Comparison of ENCODE assay signal across 10 mouse cellular contexts in the genomic region with DNA sequence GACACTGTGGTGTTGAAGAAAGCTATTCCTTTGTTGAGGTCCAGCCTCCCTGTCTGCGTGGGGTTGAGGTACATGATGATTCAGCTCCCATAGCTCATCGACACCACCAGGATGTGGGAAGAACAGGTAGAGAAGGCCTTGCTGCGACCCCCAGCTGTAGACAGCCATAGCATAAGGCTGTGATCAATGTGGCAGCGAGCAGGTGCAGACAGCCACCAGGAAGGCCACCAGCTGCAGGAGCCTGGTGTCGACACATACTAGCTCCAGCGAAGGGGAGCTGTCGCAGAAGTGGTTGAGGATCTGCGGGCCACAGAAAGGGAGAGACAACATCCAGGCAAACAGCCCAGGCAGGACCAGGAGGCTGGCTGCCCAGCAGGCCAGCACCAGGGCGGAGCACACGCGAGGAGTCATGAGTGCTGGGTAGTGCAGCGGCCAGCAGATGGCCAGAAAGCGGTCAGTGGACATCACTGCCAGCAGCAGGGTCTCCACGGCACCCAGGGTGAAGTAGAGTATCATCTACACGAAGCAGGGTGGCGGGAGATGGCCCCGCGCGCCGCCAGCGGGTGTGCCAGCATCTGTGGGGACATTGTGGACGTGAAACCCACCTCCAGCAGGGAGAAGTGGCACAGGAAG. TPM values are rescaled to one million over a fixed set of nuclear protein-coding genes. Genes with fewer than 3 reads are reported as not detected.
DNase-seq lines count a peak whose midpoint lies in the region; ATAC-seq and TF ChIP-seq lines count a peak whose summit lies in the region.
"Had no signal": no experiment of that assay in that cellular context is flagged by ENCODE, and none has a peak within 500 bp of the region (broad histone marks: within the 10 kb centered on the region; RNA-seq: fewer than 3 reads in every experiment).

No protein-coding gene starts in this region.

- H3K27me3 ChIP-seq in ES-Bruce4 (ENCODE audit: control insufficient read depth, insufficient read depth, low read length, poor library complexity, severe bottlenecking) = no peaks in the 10 kb centered on the region
- no peaks in the 10 kb centered on the region for H3K27me3 ChIP-seq in hindbrain, embryonic 14.5 days (ENCODE audit: control insufficient read depth, insufficient read depth, low read length)
- H3K27me3 ChIP-seq in midbrain, embryonic 11.5 days (ENCODE audit: control insufficient read depth, insufficient read depth, low read length) = no peaks in the 10 kb centered on the region

- H3K27ac ChIP-seq in ES-Bruce4 (ENCODE audit: insufficient read depth, low read length) = no peak overlapping the region
- H3K27ac ChIP-seq in hindbrain, embryonic 14.5 days = no peak overlapping the region
- H3K27ac ChIP-seq in midbrain, embryonic 11.5 days (ENCODE audit: low read depth, low read length) = no peak overlapping the region

- no peaks in the 10 kb centered on the region for H3K9me3 ChIP-seq in ES-Bruce4 (replicated peaks; ENCODE audit: control insufficient read depth, insufficient read depth, low read length, poor library complexity, severe bottlenecking)
- H3K9me3 ChIP-seq in hindbrain, embryonic 14.5 days (ENCODE audit: control insufficient read depth, low read length) = no peaks in the 10 kb centered on the region
- H3K9me3 ChIP-seq in midbrain, embryonic 11.5 days (ENCODE audit: control insufficient read depth, low read length) = no peaks in the 10 kb centered on the region

- H3K4me2 ChIP-seq in hindbrain, embryonic 14.5 days (replicated peaks) = peak overlapping the region; percentile 28
- peak overlapping the region; percentile 30; the same call in 1 of the 2 replicates for H3K4me2 ChIP-seq in midbrain, embryonic 11.5 days

- no peak for TF ChIP-seq EP300 in ES-Bruce4 (IDR thresholded peaks at IDR 0.05; ENCODE audit: insufficient read depth, low read depth, low read length)

- DNase-seq in heart, adult 11 months = peak; percentile 81
- DNase-seq in heart, postnatal 14 days = no peak
- no peak for DNase-seq in hindbrain, embryonic 14.5 days (ENCODE audit: low spot score)
- DNase-seq in midbrain, embryonic 11.5 days (ENCODE audit: low spot score, missing footprints) = peak; percentile 81
- no peak for DNase-seq in right cerebral cortex, postnatal 36 days (ENCODE audit: low spot score in 2 of 2)
- DNase-seq in gastrocnemius, adult 8-10 months (ENCODE audit: low spot score in 2 of 2) = no peak
- DNase-seq in natural killer cell, adult 2 months (ENCODE audit: low spot score in 2 of 2) = no peak

- peak overlapping the region; percentile 7; the same call in 1 of the 2 replicates for H3K9ac ChIP-seq in ES-Bruce4 (ENCODE audit: low read depth, poor library complexity, severe bottlenecking)
- H3K9ac ChIP-seq in hindbrain, embryonic 14.5 days = no peak overlapping the region
- no peak overlapping the region for H3K9ac ChIP-seq in midbrain, embryonic 11.5 days (ENCODE audit: low read length)

- peak overlapping the region; percentile 44 for H3K4me3 ChIP-seq in ES-Bruce4 (ENCODE audit: low read depth, low read length)
- no peak overlapping the region for H3K4me3 ChIP-seq in hindbrain, embryonic 14.5 days (replicated peaks; ENCODE audit: low read length)
- no peak overlapping the region for H3K4me3 ChIP-seq in midbrain, embryonic 11.5 days (ENCODE audit: low read depth, low read length)

- H3K4me1 ChIP-seq in ES-Bruce4 (ENCODE audit: control insufficient read depth, insufficient read depth, low read length) = peaks cover 5% of the 10 kb centered on the region
- H3K4me1 ChIP-seq in hindbrain, embryonic 14.5 days (replicated peaks; ENCODE audit: control insufficient read depth, insufficient read depth, low read length) = no peaks in the 10 kb centered on the region
- H3K4me1 ChIP-seq in midbrain, embryonic 11.5 days (ENCODE audit: control insufficient read depth, insufficient read depth, low read length) = no peaks in the 10 kb centered on the region

- TF ChIP-seq CTCF in ES-Bruce4 (IDR thresholded peaks at IDR 0.05; ENCODE audit: low read depth, low read length) = no peak

- no peaks in the 10 kb centered on the region for H3K36me3 ChIP-seq in ES-Bruce4 (ENCODE audit: control insufficient read depth, insufficient read depth, low read length, poor library complexity, severe bottlenecking)
- no peaks in the 10 kb centered on the region for H3K36me3 ChIP-seq in hindbrain, embryonic 14.5 days (replicated peaks; ENCODE audit: control insufficient read depth, insufficient read depth)
- no peaks in the 10 kb centered on the region for H3K36me3 ChIP-seq in midbrain, embryonic 11.5 days (ENCODE audit: control insufficient read depth, insufficient read depth, low read length)

- no peak for TF ChIP-seq POLR2A in ES-Bruce4 (IDR thresholded peaks at IDR 0.05; ENCODE audit: insufficient read depth, low read length)

- 40% methylated on average over 22 of the region's 22 CpGs for WGBS in hindbrain, embryonic 14.5 days
- WGBS in midbrain, embryonic 11.5 days = 39% methylated on average over 22 of the region's 22 CpGs

- intact Hi-C loops in heart, postnatal 14 days (cut with DNase I) = loop anchor here (5.0 kb wide), 1 partner anchor 38 kb away; no protein-coding TSS in a partner anchor

- ATAC-seq in hindbrain, embryonic 14.5 days (ENCODE audit: low FRiP score) = no peak
- ATAC-seq in midbrain, embryonic 11.5 days (ENCODE audit: low FRiP score) = peak; percentile 58; the same call in 1 of the 2 replicates
- ATAC-seq: CD4-positive, CD25-positive, alpha-beta regulatory T cell, adult 4 months had no signal

RNA-seq across cellular contexts. Expression of a gene that starts 15.0 kb away (rescaled TPM):
- not detected for total RNA-seq in heart, postnatal 14 days (2021)
- polyA plus RNA-seq in ES-Bruce4 (2011; ENCODE audit: insufficient read depth, insufficient read length, low read depth, missing spikeins) = 0.20 TPM in 1 of 2 replicates, not detected in the other
- polyA plus RNA-seq in hindbrain, embryonic 14.5 days (2014; fragmentation: Nextera tagmentation; extraction: Ambion mirVana) = 0.07 TPM in 1 of 2 replicates, not detected in the other
- polyA plus RNA-seq in midbrain, embryonic 11.5 days (2014; fragmentation: Nextera tagmentation; extraction: Ambion mirVana) = not detected in 2 replicates
- total RNA-seq in gastrocnemius, adult 8-10 months (2022) = not detected
- polyA plus RNA-seq: CD4-positive, CD25-positive, alpha-beta regulatory T cell, adult 4 months; large intestine, adult 2 months had no signal

RNA-seq across cellular contexts. Expression of a gene that starts 24.4 kb away (rescaled TPM):
- 100 to 1,000 TPM; 196 to 216 TPM for total RNA-seq in heart, postnatal 14 days (2021)
- 214 and 225 TPM in 2 replicates for polyA plus RNA-seq in ES-Bruce4 (2011; ENCODE audit: insufficient read depth, insufficient read length, low read depth, missing spikeins)
- 40.1 and 43.6 TPM in 2 replicates for polyA plus RNA-seq in hindbrain, embryonic 14.5 days (2014; fragmentation: Nextera tagmentation; extraction: Ambion mirVana)
- 38.1 and 41.2 TPM in 2 replicates for polyA plus RNA-seq in midbrain, embryonic 11.5 days (2014; fragmentation: Nextera tagmentation; extraction: Ambion mirVana)
- 10 to 100 TPM; 11.7 to 19.2 (median 14.7) TPM for total RNA-seq in gastrocnemius, adult 8-10 months (2022)

RNA-seq across cellular contexts. Expression of a gene that starts 24.5 kb away (rescaled TPM):
- 1 to 10 TPM; 3.2 to 3.5 TPM for total RNA-seq in heart, postnatal 14 days (2021)
- polyA plus RNA-seq in ES-Bruce4 (2011; ENCODE audit: insufficient read depth, insufficient read length, low read depth, missing spikeins) = 3.0 and 3.4 TPM in 2 replicates
- polyA plus RNA-seq in hindbrain, embryonic 14.5 days (2014; fragmentation: Nextera tagmentation; extraction: Ambion mirVana) = 1.1 and 1.6 TPM in 2 replicates
- polyA plus RNA-seq in midbrain, embryonic 11.5 days (2014; fragmentation: Nextera tagmentation; extraction: Ambion mirVana) = 0.31 and 0.77 TPM in 2 replicates
- total RNA-seq in gastrocnemius, adult 8-10 months (2022) = under 1 TPM; 0.29 to 0.94 (median 0.67) TPM
- polyA plus RNA-seq: CD4-positive, CD25-positive, alpha-beta regulatory T cell, adult 4 months had no signal

Comparison
In these comparisons a context has a peak if more than half of its experiments do, and no peak if none do; other contexts are left out.
1. DNase-seq: peak in heart, adult 11 months (single experiment) and midbrain, embryonic 11.5 days (single experiment); none in heart, postnatal 14 days (0 of 2), hindbrain, embryonic 14.5 days (single experiment), right cerebral cortex, postnatal 36 days (0 of 2), gastrocnemius, adult 8-10 months (0 of 2) and natural killer cell, adult 2 months (0 of 2).